Mouse (Mus musculus) lung, postnatal 36 days (tissue): Measurements from ENCODE around the gene Creg1.

Source experiments
- DNase-seq: peaks from one replicate; pipeline ENCODE4 v3.0.0; 2022; ENCODE audit warnings: mixed read lengths

The Creg1 gene

DNA sequence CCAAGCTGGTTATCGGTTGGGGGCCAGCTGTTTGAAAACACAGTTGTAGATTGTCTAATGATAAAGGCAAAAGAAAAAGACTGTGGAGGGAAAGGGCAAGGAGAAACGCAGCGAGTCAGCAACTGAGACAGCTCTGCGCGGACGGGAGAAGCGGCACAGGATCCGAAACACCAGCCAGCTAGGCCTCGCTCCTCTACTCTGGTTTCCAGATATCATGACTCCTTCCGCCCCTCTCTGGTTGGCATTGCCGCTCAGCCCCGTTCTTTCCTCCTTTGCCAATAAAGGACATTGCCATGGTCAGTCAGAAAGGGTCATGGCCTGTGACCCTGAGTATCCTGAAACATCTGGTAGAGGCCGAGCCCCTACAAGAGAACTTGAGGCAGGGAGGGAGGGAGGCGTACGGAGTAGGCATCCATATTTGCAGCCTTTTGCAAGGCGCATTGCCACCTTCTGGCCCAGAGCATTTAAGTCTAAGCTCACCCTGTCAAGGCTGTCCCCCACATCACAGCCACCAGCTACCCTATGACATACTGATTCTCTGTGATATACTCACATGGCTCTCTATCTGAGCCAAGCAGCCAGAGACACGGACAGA, 25.6 kb downstream of the Creg1 start:
- no peak for DNase-seq

- no peak for DNase-seq
These were observed 26.4 kb downstream of the Creg1 start for GRCm38 (mm10) chr1:165789963-165790362.

DNA sequence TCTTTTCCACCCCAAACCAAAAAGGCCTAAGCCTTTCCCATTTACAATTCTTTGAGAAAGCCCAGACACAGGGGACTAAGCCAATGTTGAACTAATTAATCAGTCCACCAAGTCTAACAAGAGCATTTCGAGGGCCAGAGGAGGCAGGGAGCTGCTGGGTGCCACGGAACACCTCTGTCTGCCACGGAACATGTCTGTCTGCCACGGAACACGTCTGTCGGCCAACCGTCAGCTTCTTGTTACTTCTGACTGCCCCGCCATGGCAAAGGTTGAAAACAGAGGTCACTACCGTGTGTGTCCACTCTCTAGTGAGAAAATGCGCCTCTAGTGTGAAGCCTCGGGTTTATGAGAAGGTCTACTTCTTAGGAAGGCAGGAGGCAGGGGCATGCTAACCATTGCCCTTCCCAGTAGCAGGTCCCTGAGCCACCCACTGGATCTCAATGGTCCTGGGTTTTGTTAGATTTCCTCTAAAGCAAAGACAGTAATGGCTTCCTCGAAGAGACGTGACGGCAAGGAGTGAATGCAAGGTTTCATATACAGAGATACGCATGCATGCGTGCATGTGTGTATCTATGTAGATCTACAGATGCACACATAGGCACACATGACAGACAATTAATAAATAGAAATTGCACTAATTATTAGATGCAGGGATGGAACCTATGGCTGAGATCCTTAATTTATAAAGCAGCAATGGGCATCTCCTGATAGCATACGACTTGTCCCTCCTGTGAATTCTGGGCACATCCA, 27.1 kb downstream of the Creg1 start:
- DNase-seq, result no peak

- DNase-seq, result no peak
These were observed 27.9 kb downstream of the Creg1 start for GRCm38 (mm10) chr1:165791411-165791810.

DNA sequence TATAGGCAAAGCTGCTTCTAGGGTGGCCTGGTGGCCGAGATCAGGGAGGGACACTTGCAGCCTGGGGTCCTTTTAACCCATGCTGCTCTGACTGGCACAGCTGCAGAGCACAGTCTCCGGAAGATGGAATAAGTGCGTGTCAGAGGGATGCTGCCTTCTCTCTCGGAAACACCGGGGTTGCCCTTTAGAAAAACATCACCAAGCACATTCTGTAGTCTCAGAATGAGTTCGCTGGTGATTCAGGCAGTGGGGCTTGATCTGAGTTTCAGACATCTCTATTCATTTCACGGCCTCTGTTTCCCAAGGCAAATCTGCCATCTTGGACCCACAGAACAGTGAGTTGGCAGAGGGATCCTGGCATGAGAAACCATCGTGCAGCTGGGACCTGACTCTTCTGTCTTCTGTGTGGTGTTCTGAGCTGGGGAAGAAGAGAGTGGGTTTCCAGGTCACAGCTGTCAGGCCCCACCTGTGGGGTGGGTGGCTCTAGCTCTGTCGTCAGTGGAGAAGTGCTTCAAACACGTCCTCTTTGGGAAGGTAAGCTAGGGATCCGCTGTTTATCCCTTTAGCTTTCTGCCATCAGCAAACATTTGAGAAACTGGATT, 38.3 kb downstream of the Creg1 start:
- DNase-seq, result no peak

DNA sequence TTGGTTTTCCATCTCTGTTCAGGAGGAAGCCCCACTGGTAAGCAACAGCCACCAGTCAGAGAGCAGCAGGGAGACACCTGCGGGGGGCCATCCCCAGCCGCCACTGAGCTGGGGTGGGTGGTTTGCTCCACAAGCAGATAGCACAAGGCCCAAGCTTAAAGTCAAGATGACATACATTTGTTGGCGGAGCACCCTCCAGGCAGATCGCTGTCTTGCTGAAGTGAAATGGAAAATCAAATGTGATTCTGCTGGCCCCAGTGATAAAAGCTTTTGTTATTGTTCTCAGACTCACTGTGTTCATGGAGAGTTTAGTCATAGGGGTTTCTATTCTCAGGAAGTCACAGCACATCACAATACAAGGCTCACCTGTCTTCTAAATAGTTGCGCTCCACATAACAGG, 39.6 kb downstream of the Creg1 start:
- DNase-seq, result no peak

DNA sequence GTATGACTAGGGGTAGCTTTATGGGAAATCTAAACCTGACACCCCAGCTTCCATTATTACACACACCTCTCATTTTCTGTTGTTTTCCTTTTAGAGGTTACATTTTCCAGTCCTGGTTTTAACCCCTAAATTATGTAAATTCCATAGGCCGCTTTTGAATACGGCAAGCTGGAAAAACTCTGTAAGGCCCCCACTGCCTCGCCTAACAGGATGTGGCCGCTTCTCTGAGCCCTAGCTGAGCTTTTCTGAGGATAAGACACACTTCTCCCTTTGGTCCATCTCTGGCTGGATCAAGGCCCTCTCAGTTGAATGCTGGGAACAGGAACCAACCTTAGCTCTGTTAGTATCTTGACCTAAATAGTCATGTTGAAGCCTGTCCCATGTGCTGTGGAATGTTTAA, 40.6 kb downstream of the Creg1 start:
- no peak for DNase-seq

- no peak for DNase-seq
These were observed 47.1 kb downstream of the Creg1 start for GRCm38 (mm10) chr1:165810633-165811032.

- no peak for DNase-seq
These were observed 47.6 kb downstream of the Creg1 start for GRCm38 (mm10) chr1:165811170-165811569.

- DNase-seq, result no peak
These were observed 49.2 kb downstream of the Creg1 start for GRCm38 (mm10) chr1:165812775-165813174.

- DNase-seq, result no peak
These were observed 50.6 kb downstream of the Creg1 start for GRCm38 (mm10) chr1:165814116-165814515.

DNA sequence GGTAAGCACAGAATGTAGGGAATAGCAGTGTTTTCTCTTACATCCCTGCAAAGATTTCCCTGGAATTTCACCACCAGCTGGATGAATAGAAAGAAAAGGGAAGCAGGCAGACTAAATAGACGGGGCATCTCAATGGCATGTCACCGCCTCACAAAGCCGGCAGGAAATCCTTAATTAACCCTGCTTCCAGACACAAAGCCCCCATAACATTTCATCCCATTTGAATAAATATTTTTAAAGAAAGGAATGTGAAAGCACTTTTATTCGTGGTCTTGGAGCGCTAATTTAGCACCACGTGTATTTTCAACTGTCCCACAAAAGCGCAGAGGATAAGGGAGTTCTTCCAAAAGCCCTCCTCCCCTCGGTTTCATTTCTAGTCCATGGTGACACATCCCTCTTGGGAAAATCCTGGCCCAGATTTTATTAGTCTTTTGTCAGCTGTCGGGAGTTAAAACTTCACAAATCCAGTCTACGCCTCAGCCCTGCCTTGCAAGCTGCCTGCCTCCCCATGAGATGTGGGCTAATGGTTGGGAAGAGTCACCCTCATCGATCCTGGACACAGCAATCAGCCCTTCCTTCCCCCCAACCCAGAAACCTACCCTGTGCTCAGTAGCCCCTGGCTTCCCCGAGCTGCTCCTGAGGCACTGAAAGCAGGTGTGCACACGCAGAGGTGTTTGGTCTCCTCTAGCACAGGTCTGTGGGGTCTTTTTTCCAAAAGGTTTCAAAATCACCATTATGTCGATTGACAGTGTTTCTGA, 51.2 kb downstream of the Creg1 start:
- DNase-seq, result no peak

DNA sequence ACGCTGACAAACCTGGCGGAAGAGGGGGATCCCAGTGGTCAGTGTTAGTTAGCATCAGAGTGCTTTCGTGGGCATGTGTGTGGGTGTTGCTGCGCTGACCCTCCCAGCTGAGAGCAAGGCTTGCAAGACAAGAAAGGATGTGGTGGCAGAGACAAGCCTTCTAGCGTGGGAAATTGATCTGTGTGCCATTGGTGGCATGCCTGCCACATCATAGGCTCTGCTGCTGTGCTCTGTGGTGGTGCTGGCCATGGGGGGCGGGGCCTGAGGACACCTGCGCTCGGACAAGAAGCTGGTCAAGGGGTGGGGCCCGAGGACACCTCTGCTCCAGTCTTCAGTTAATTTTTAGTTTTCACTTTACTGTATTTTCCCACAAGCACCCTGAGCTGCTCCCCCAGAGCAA, 52.8 kb downstream of the Creg1 start:
- no peak for DNase-seq

- peak; percentile 31 for DNase-seq
These were observed 53.7 kb downstream of the Creg1 start for GRCm38 (mm10) chr1:165817264-165817663.

- no peak for DNase-seq
These were observed 54.8 kb downstream of the Creg1 start for GRCm38 (mm10) chr1:165818145-165818860.

GRCm38 (mm10) chr1:165819147-165819546, 55.6 kb downstream of the Creg1 start:
- no peak for DNase-seq

DNA sequence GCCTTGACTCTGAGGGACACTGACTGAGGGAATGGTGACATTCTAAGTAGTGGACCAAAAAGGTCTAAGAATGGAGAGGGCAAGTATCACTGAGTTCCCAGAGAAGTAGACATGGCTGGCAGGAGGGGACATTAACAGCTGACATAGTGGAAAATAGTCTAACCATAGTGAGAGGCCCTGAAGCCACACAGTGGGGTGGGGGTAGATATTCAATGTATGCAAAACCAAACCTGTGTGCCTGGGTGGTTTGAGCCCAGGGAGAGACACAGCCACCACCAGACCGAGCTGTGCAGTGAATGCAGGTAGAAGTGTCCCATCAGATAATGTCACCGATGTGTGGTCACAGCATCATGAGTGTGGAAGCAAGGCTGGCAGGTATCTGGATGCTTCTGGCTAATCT, 58.5 kb downstream of the Creg1 start:
- no peak for DNase-seq
